Mouse (Mus musculus) CH12.LX (cell line): ENCODE results near the gene Neurl4. TPM values are rescaled to one million over a fixed set of nuclear protein-coding genes. Genes with fewer than 3 reads are reported as not detected.

ENCODE experiments used
- DNase-seq: peaks from one replicate; pipeline ENCODE4 v3.0.0-alpha.2; 2013; ENCODE audit errors: extremely low read depth
- H3K27ac ChIP-seq: 2 replicates; pipeline ENCODE4 v1.5.1; 2012; ENCODE audit warnings: low read depth, mild to moderate bottlenecking, control low read depth, moderate library complexity; ENCODE audit not compliant: insufficient read depth
- H3K27me3 ChIP-seq: replicated peaks from 2 replicates; pipeline ENCODE3; 2012; ENCODE audit warnings: inconsistent platforms
- H3K36me3 ChIP-seq, 2 experiments: replicated peaks in 1 of 2; 2 replicates each; pipeline versions ENCODE3 to v1.6.1; 2012; ENCODE audit warnings: inconsistent platforms in 1 of 2, low read length in 1 of 2, mild to moderate bottlenecking in 1 of 2, mixed read lengths in 1 of 2, moderate library complexity in 1 of 2; ENCODE audit not compliant: control insufficient read depth in 1 of 2, insufficient read depth in 1 of 2
- H3K4me1 ChIP-seq, 2 experiments: 2 replicates each; pipeline ENCODE4 v1.6.1; 2012; ENCODE audit warnings: inconsistent platforms in 1 of 2, moderate library complexity in 1 of 2; ENCODE audit not compliant: insufficient read depth in 2 of 2, control insufficient read depth in 1 of 2
- H3K4me2 ChIP-seq: 2 replicates; pipeline ENCODE4 v1.6.1; 2012; ENCODE audit warnings: low read depth, mild to moderate bottlenecking, control low read depth; ENCODE audit not compliant: poor library complexity, insufficient read depth, severe bottlenecking
- H3K4me3 ChIP-seq, 3 experiments: fragments of 150-350 bp in 1 of 3; sonication (generic) in 1 of 3; replicated peaks in 1 of 3; 2 replicates each; pipeline versions ENCODE3 to v1.5.1; 2011 to 2012; ENCODE audit warnings: low read depth in 2 of 3, low read length in 2 of 3, mild to moderate bottlenecking in 2 of 3, moderate library complexity in 2 of 3, control low read depth in 1 of 3, improper control_type of control experiment in 1 of 3, inconsistent platforms in 1 of 3, mixed read lengths in 1 of 3; ENCODE audit not compliant: poor library complexity in 1 of 3
- H3K79me2 ChIP-seq: replicated peaks from 2 replicates; pipeline ENCODE4 v1.6.1; 2012; ENCODE audit warnings: mild to moderate bottlenecking, moderate library complexity; ENCODE audit not compliant: control insufficient read depth, poor library complexity, insufficient read depth, severe bottlenecking; ENCODE audit errors: extremely low read depth
- H3K9ac ChIP-seq: 2 replicates; pipeline ENCODE4 v1.6.1; 2012; ENCODE audit warnings: low read depth, mild to moderate bottlenecking, control low read depth, moderate library complexity; ENCODE audit not compliant: insufficient read depth
- H3K9me3 ChIP-seq: replicated peaks from 2 replicates; pipeline ENCODE3; 2012; ENCODE audit warnings: low read length, inconsistent platforms, mixed read lengths
- CTCF ChIP-seq, 2 experiments: IDR thresholded peaks in 1 of 2; conservative IDR thresholded peaks in 1 of 2; 2 replicates each; pipeline ENCODE4 v1.5.1; 2011 to 2012; ENCODE audit warnings: low read depth in 2 of 2, low read length in 2 of 2, improper control_type of control experiment in 1 of 2, inconsistent platforms in 1 of 2, mild to moderate bottlenecking in 1 of 2, moderate library complexity in 1 of 2
- ELF1 ChIP-seq: IDR thresholded peaks from 2 replicates; pipeline ENCODE4 v1.6.1; 2014; ENCODE audit warnings: low read depth, mild to moderate bottlenecking, inconsistent platforms, low read length, improper control_type of control experiment
- EP300 ChIP-seq: IDR thresholded peaks from 2 replicates; pipeline ENCODE4 v1.6.1; 2011; ENCODE audit warnings: low read length, improper control_type of control experiment
- IRF4 ChIP-seq: IDR thresholded peaks from 2 replicates; pipeline ENCODE4 v1.6.1; 2014; ENCODE audit warnings: low read depth, mild to moderate bottlenecking, inconsistent platforms, low read length, improper control_type of control experiment
- MAFK ChIP-seq: IDR thresholded peaks from 2 replicates; pipeline ENCODE4 v1.6.1; 2011; ENCODE audit warnings: low read length, improper control_type of control experiment; ENCODE audit not compliant: insufficient replicate concordance
- MAX ChIP-seq: IDR thresholded peaks from 2 replicates; pipeline ENCODE4 v1.6.1; 2011; ENCODE audit warnings: low read length, improper control_type of control experiment
- MEF2A ChIP-seq: IDR thresholded peaks from 2 replicates; pipeline ENCODE4 v1.6.1; 2014; ENCODE audit warnings: low read depth, mild to moderate bottlenecking, inconsistent platforms, low read length, improper control_type of control experiment, borderline replicate concordance
- MXI1 ChIP-seq: IDR thresholded peaks from 2 replicates; pipeline ENCODE4 v1.6.1; 2011; ENCODE audit warnings: mild to moderate bottlenecking, low read depth, low read length, improper control_type of control experiment
- NELFE ChIP-seq: IDR thresholded peaks from 2 replicates; pipeline ENCODE4 v1.6.1; 2011; ENCODE audit warnings: low read depth, low read length, improper control_type of control experiment
- PAX5 ChIP-seq: IDR thresholded peaks from 2 replicates; pipeline ENCODE4 v1.6.1; 2012; ENCODE audit warnings: low read length, inconsistent platforms, mixed read lengths
- RAD21 ChIP-seq: IDR thresholded peaks from 2 replicates; pipeline ENCODE4 v1.6.1; 2011; ENCODE audit warnings: low read depth, mild to moderate bottlenecking, low read length, improper control_type of control experiment, moderate library complexity
- RCOR1 ChIP-seq: conservative IDR thresholded peaks from 2 replicates; pipeline ENCODE4 v1.6.1; 2012; ENCODE audit warnings: low read depth, mild to moderate bottlenecking, inconsistent platforms, low read length, improper control_type of control experiment
- SIN3A ChIP-seq: IDR thresholded peaks from 2 replicates; pipeline ENCODE4 v1.6.1; 2012; ENCODE audit warnings: low read length, improper control_type of control experiment, inconsistent platforms
- UBTF ChIP-seq: IDR thresholded peaks from 2 replicates; pipeline ENCODE4 v1.6.1; 2012; ENCODE audit warnings: low read depth, mild to moderate bottlenecking, inconsistent platforms, low read length, improper control_type of control experiment, moderate library complexity
- USF2 ChIP-seq: conservative IDR thresholded peaks from 2 replicates; pipeline ENCODE4 v1.6.1; 2011; ENCODE audit warnings: low read depth, low read length, improper control_type of control experiment
- ZC3H11A ChIP-seq: IDR thresholded peaks from 2 replicates; pipeline ENCODE4 v1.6.1; 2012; ENCODE audit warnings: low read depth, mild to moderate bottlenecking, inconsistent platforms, low read length, improper control_type of control experiment
- ZKSCAN1 ChIP-seq: IDR thresholded peaks from 2 replicates; pipeline ENCODE4 v1.6.1; 2012; ENCODE audit warnings: low read depth, inconsistent platforms, low read length, improper control_type of control experiment, borderline replicate concordance
- dilution Hi-C: fragments of 300-500 bp; cut with MboI; formaldehyde crosslinking; loops from 2 replicates; pipeline ENCODE4 v1.14.3; 2020; ENCODE audit warnings: low sequenced_read_pairs; ENCODE audit not compliant: extremely low pct_unique_long_range_greater_than_20kb, extremely low pct_ligation_motif_present
- in situ Hi-C: fragments of 300-500 bp; cut with MboI; formaldehyde crosslinking; loops from 3 replicates; pipeline ENCODE4 v1.14.3; 2019; ENCODE audit warnings: low sequenced_read_pairs, low pct_ligation_motif_present, low pct_unique_long_range_greater_than_20kb, mixed read lengths
- polyA plus RNA-seq: library from polyadenylated mRNA; unstranded; fragments of >175 nt; gene quantifications from 2 replicates; pipeline ENCODE4 v1.2.1, GENCODE M21; 2012; ENCODE audit warnings: low read depth; ENCODE audit not compliant: insufficient read length
- total RNA-seq, 2 experiments: library from RNA; depleted of rRNA; stranded (reverse); fragments of 300-350 nt in 1 of 2; fragments of >200 nt in 1 of 2; gene quantifications; 2 replicates each; pipeline ENCODE4 v1.2.3; 2012 to 2014

Gene Neurl4
- total and polyA plus RNA-seq, 3 experiments = 21.4 to 51.0 (median 40.1) TPM

- no peak for TF ChIP-seq MAFK
- no peak for TF ChIP-seq IRF4
- TF ChIP-seq UBTF = no peak
- no peak for TF ChIP-seq ZC3H11A
- no peak for TF ChIP-seq USF2
- no peak for TF ChIP-seq MAX
- TF ChIP-seq, all 38 proteins: peak for 0
- Histone ChIP-seq H3K4me3 (peak overlapping the region in 1 of 3 experiments; percentile 82), H3K79me2 (peaks cover 10% of the 10 kb centered on the region), H3K27me3 (no peaks in the 10 kb centered on the region), H3K4me1 (peaks cover 7 to 29% of the 10 kb centered on the region in 2 experiments), H3K4me2 (peak overlapping the region; percentile 89), H3K9me3 (no peaks in the 10 kb centered on the region), H3K27ac (no peak overlapping the region), H3K9ac (no peak overlapping the region), H3K36me3 (peaks cover 45 to 48% of the 10 kb centered on the region in 2 experiments)
- dilution Hi-C loops (no loop called here), in situ Hi-C loops (no loop called here)
- no peak for DNase-seq
These were observed 2.1 kb downstream of the Neurl4 start for GRCm38 (mm10) chr11:69902972-69903371.

GRCm38 (mm10) chr11:69904311-69904710 lies 3.4 kb downstream of the Neurl4 start:
- no peak overlapping the region for H3K4me3 ChIP-seq
- no peak overlapping the region for H3K4me2 ChIP-seq
- H3K27me3 ChIP-seq = no peaks in the 10 kb centered on the region
- peaks cover 58 to 61% of the 10 kb centered on the region in 2 experiments for H3K36me3 ChIP-seq
- peaks cover 7 to 21% of the 10 kb centered on the region in 2 experiments for H3K4me1 ChIP-seq
- TF ChIP-seq RCOR1 = no peak
- no peak for TF ChIP-seq EP300
- no peak for TF ChIP-seq PAX5
- TF ChIP-seq, all 38 proteins: peak for 0
- Histone ChIP-seq H3K79me2 (peaks cover 10% of the 10 kb centered on the region), H3K27ac (no peak overlapping the region), H3K9ac (no peak overlapping the region), H3K9me3 (no peaks in the 10 kb centered on the region)
- no peak for DNase-seq
- dilution Hi-C loops (no loop called here), in situ Hi-C loops (no loop called here)

- H3K27me3 ChIP-seq = no peaks in the 10 kb centered on the region
- H3K4me1 ChIP-seq = peaks cover 7 to 10% of the 10 kb centered on the region in 2 experiments; a peak in 3 of 4 replicates
- DNase-seq = no peak
- in situ Hi-C loops = no loop called here
- dilution Hi-C loops = no loop called here
- peaks cover 90 to 94% of the 10 kb centered on the region in 2 experiments for H3K36me3 ChIP-seq
- no peak overlapping the region for H3K4me2 ChIP-seq
- H3K27ac ChIP-seq = no peak overlapping the region
- no peaks in the 10 kb centered on the region for H3K79me2 ChIP-seq
- H3K4me3 ChIP-seq = no peak overlapping the region
- TF ChIP-seq ZC3H11A = no peak
- no peak for TF ChIP-seq MXI1
- no peak for TF ChIP-seq CTCF (conservative IDR thresholded peaks at IDR 0.05 in 1 of 2, IDR thresholded peaks at IDR 0.05 in 1 of 2; ENCODE audit: low read depth in 2 of 2, low read length in 2 of 2)
- TF ChIP-seq MAFK = no peak
- TF ChIP-seq ZKSCAN1 = no peak
- TF ChIP-seq RAD21 = no peak
- no peak for TF ChIP-seq MEF2A
- TF ChIP-seq NELFE = no peak
- TF ChIP-seq ELF1 = no peak
- no peak for TF ChIP-seq SIN3A
- H3K9ac ChIP-seq = no peak overlapping the region
- H3K9me3 ChIP-seq = no peaks in the 10 kb centered on the region
These were observed 7.8 kb downstream of the Neurl4 start for GRCm38 (mm10) chr11:69908645-69909044.
